In the genomic region with DNA sequence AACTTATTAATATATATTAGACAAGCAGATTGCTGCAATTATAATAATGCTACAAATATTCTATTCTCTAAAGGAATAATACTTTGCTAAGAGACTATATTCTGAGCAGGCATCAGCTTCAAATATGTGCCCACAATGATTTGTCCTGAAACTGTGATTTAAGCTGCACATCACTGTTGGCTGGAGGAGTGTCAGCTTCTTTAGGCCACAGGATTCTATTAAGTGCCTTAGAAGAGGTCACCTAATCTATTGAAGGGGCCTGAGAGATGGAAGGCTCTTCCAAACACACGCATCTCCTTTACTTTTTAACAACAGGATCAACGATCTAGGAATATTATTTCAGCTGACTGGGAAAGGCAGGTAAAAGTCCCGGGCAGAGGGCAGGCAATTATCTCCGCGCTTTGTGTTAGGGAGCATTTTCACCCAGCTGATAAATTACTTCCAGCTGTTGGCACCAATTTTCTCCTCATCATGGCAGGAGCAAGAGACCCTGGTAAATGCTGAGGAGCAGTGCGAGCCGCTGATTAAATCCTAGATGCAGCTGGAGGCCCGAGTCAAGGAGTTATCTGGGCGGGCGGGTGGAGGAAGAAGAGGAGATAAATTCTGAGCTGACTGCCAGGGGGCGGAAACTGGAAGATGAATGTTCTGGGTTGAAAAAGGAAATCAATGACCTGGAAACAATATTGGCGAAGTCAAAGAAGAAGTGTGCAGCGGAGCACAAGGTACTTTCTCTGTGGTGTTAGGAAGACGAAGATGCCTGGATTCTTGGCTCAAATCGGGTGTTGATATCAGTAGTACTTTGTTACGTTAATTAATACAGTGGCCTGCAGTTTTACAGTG, we compare ENCODE assay signal across 9 mouse cellular contexts.
DNase-seq lines count a peak whose midpoint lies in the region; ATAC-seq and TF ChIP-seq lines count a peak whose summit lies in the region.
"Had no signal": no experiment of that assay in that cellular context is flagged by ENCODE, and none has a peak within 500 bp of the region (broad histone marks: within the 10 kb centered on the region; RNA-seq: fewer than 3 reads in every experiment).

No protein-coding gene starts in this region.

- DNase-seq in heart, adult 11 months: no peak
- peak; percentile 43 for DNase-seq in embryonic facial prominence, embryonic 14.5 days (ENCODE audit: low spot score)
- DNase-seq in kidney, postnatal 10 days: peak; percentile 16
- DNase-seq in lung, postnatal 4 days: no peak
- no peak for DNase-seq in cerebellum, adult 9-11 months
- no peak for DNase-seq in layer of hippocampus, adult 2 months (ENCODE audit: low spot score in 2 of 2)
- DNase-seq: adrenal gland, adult 8-10 months had no signal

- 23% methylated on average over 16 of the region's 16 CpGs for WGBS in heart, embryonic 11.5 days (ENCODE audit: insufficient replicate concordance)
- WGBS in embryonic facial prominence, embryonic 14.5 days: 22% methylated on average over 16 of the region's 16 CpGs
- WGBS in midbrain, embryonic 16.5 days: 33% methylated on average over 16 of the region's 16 CpGs

- H3K4me2 ChIP-seq in heart, embryonic 11.5 days: peak overlapping the region; percentile 49
- H3K4me2 ChIP-seq in embryonic facial prominence, embryonic 14.5 days (ENCODE audit: low read depth, low read length): peak overlapping the region; percentile 14
- H3K4me2 ChIP-seq in midbrain, embryonic 16.5 days (ENCODE audit: low read length): peak overlapping the region; percentile 18

- H3K9me3 ChIP-seq in heart, embryonic 11.5 days (replicated peaks; ENCODE audit: control insufficient read depth, low read length): no peaks in the 10 kb centered on the region
- no peaks in the 10 kb centered on the region for H3K9me3 ChIP-seq in embryonic facial prominence, embryonic 14.5 days (ENCODE audit: control insufficient read depth, low read length)
- 0 out of 2 replicates have a peak, but pooled peaks cover 5% of the 10 kb centered on the region for H3K9me3 ChIP-seq in midbrain, embryonic 16.5 days (replicated peaks; ENCODE audit: control insufficient read depth, low read length, poor library complexity, severe bottlenecking)

- no peak for ATAC-seq in heart, embryonic 11.5 days (replicated peaks; ENCODE audit: insufficient number of reproducible peaks, low FRiP score, low TSS enrichment)
- no peak for ATAC-seq in embryonic facial prominence, embryonic 14.5 days (ENCODE audit: low read depth)
- peak; percentile 62; the same call in 1 of the 2 replicates for ATAC-seq in midbrain, embryonic 16.5 days

- H3K4me1 ChIP-seq in heart, embryonic 11.5 days (ENCODE audit: control insufficient read depth, insufficient read depth, low read length): no peaks in the 10 kb centered on the region
- no peaks in the 10 kb centered on the region for H3K4me1 ChIP-seq in embryonic facial prominence, embryonic 14.5 days (ENCODE audit: control insufficient read depth, insufficient read depth, low read length)
- no peaks in the 10 kb centered on the region for H3K4me1 ChIP-seq in midbrain, embryonic 16.5 days (ENCODE audit: control insufficient read depth, insufficient read depth, low read length)

- H3K9ac ChIP-seq in heart, embryonic 11.5 days (ENCODE audit: low read depth, low read length): no peak overlapping the region
- H3K9ac ChIP-seq in embryonic facial prominence, embryonic 14.5 days (ENCODE audit: low read depth, low read length): no peak overlapping the region
- H3K9ac ChIP-seq in midbrain, embryonic 16.5 days (ENCODE audit: low read depth, low read length): no peak overlapping the region

- H3K27me3 ChIP-seq in heart, embryonic 11.5 days (ENCODE audit: control insufficient read depth, insufficient read depth, low read length): no peaks in the 10 kb centered on the region
- H3K27me3 ChIP-seq in embryonic facial prominence, embryonic 14.5 days (replicated peaks; ENCODE audit: control insufficient read depth, insufficient read depth, low read length): no peaks in the 10 kb centered on the region
- no peaks in the 10 kb centered on the region for H3K27me3 ChIP-seq in midbrain, embryonic 16.5 days (ENCODE audit: control insufficient read depth, insufficient read depth, low read depth, low read length)

- TF ChIP-seq CTCF in layer of hippocampus, adult 2 months (conservative IDR thresholded peaks at IDR 0.05): no peak

- H3K4me3 ChIP-seq in heart, embryonic 11.5 days (ENCODE audit: low read depth, low read length): no peak overlapping the region
- no peak overlapping the region for H3K4me3 ChIP-seq in embryonic facial prominence, embryonic 14.5 days (ENCODE audit: low read depth, low read length)
- no peak overlapping the region for H3K4me3 ChIP-seq in midbrain, embryonic 16.5 days (ENCODE audit: low read depth, low read length)
- no peak overlapping the region for H3K4me3 ChIP-seq in layer of hippocampus, adult 2 months

- no peaks in the 10 kb centered on the region for H3K36me3 ChIP-seq in heart, embryonic 11.5 days (ENCODE audit: control insufficient read depth, insufficient read depth, low read length)
- no peaks in the 10 kb centered on the region for H3K36me3 ChIP-seq in embryonic facial prominence, embryonic 14.5 days (ENCODE audit: control insufficient read depth, insufficient read depth, low read length)
- H3K36me3 ChIP-seq in midbrain, embryonic 16.5 days (ENCODE audit: control insufficient read depth, insufficient read depth, low read length): no peaks in the 10 kb centered on the region

- H3K27ac ChIP-seq in heart, embryonic 11.5 days (ENCODE audit: low read depth, low read length): no peak overlapping the region
- H3K27ac ChIP-seq in embryonic facial prominence, embryonic 14.5 days (replicated peaks; ENCODE audit: low read depth, low read length): no peak overlapping the region
- 0 out of 2 replicates have a peak overlapping the region, but pooled peaks have one; percentile 1 for H3K27ac ChIP-seq in midbrain, embryonic 16.5 days (ENCODE audit: low read length)
- no peak overlapping the region for H3K27ac ChIP-seq in layer of hippocampus, adult 2 months

Comparison
In these comparisons a context has a peak if more than half of its experiments do, and no peak if none do; other contexts are left out.
1. DNase-seq: peak in embryonic facial prominence, embryonic 14.5 days (single experiment) and kidney, postnatal 10 days (single experiment); none in heart, adult 11 months (single experiment), lung, postnatal 4 days (0 of 2), cerebellum, adult 9-11 months (single experiment) and layer of hippocampus, adult 2 months (0 of 2).
2. Peak in every context shown above with its lines, with median percentiles within 50 percentile points of each other: H3K4me2 ChIP-seq.